Mouse (Mus musculus): ENCODE results near the gene Cacna1d.

- TF ChIP-seq CTCF (IDR thresholded peaks at IDR 0.05; ENCODE audit: low read depth) (no peak), EP300 (IDR thresholded peaks at IDR 0.05; ENCODE audit: low read depth) (no peak)
Measured at GRCm38 (mm10) chr14:30284446-30284845, 206.8 kb downstream of the Cacna1d start.

Measured in heart, postnatal 0 days (tissue).